Mouse (Mus musculus) MEL (cell line): ENCODE measurements at regions not wholly inside any gene's neighbourhood (a gene's known extent, or its start where the extent isn't known, plus 50 kb on each side); places are given as distances from the start of the nearest gene placed in this dataset.

Experiments used
- CTCF ChIP-seq, 3 experiments: IDR thresholded peaks in 2 of 3; conservative IDR thresholded peaks in 1 of 3; 2 replicates each; pipeline ENCODE4 v1.5.1; 2011 to 2012; ENCODE audit warnings: low read length in 3 of 3, low read depth in 2 of 3, mild to moderate bottlenecking in 2 of 3, improper control_type of control experiment in 1 of 3, inconsistent platforms in 1 of 3, mixed read lengths in 1 of 3, moderate library complexity in 1 of 3; ENCODE audit not compliant: control insufficient read depth in 1 of 3, insufficient read depth in 1 of 3, poor library complexity in 1 of 3, severe bottlenecking in 1 of 3
- EP300 ChIP-seq, 2 experiments: IDR thresholded peaks; 2 replicates each; pipeline ENCODE4 v1.6.1; 2011; ENCODE audit warnings: improper control_type of control experiment in 2 of 2, low read length in 2 of 2, low read depth in 1 of 2, mild to moderate bottlenecking in 1 of 2
- SIN3A ChIP-seq: IDR thresholded peaks from 2 replicates; pipeline ENCODE4 v1.6.1; 2012; ENCODE audit warnings: low read length, improper control_type of control experiment, inconsistent platforms
- TCF12 ChIP-seq: IDR thresholded peaks from 2 replicates; pipeline ENCODE4 v1.6.1; 2014; ENCODE audit warnings: low read depth, mild to moderate bottlenecking, inconsistent platforms, low read length, improper control_type of control experiment, moderate library complexity

DNA sequence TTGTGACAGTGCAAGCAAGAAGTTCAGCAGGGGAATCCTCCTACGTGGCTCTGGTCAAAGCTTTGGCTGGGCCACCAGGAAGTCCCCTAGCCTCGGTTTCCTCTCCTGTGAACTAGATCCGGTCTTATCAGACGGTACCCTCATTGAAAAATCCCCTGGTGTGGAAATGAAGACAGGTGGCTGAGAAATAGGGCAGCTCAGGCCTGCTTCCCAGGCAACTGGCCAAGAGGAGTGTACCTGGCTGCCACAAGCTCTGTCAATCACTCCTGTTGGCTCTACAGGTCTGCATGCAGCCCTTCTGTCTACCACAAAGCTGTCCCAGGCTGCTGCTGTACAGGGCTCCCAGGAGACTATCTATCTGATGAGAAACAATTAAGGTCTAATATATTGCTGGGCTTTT is 146.1 kb upstream of the Cxcr4 start:
- TF ChIP-seq TCF12 (no peak), CTCF (IDR thresholded peaks at IDR 0.05 in 2 of 3, conservative IDR thresholded peaks at IDR 0.05 in 1 of 3; ENCODE audit: control insufficient read depth in 1 of 3, insufficient read depth in 1 of 3, low read depth in 2 of 3, low read length in 3 of 3, poor library complexity in 1 of 3, severe bottlenecking in 1 of 3) (no peak), EP300 (IDR thresholded peaks at IDR 0.05; ENCODE audit: low read depth in 1 of 2, low read length in 2 of 2) (no peak), SIN3A (no peak)
